Mouse (Mus musculus) G1E (cell line): ENCODE results near the gene Rngtt.

ENCODE experiments used
- CTCF ChIP-seq: IDR thresholded peaks from 2 replicates; pipeline ENCODE4 v1.5.1; 2012; ENCODE audit warnings: low read depth, low read length, inconsistent platforms, mixed read lengths
- POLR2AphosphoS5 ChIP-seq: IDR thresholded peaks from 2 replicates; pipeline ENCODE4 v1.6.1; 2012; ENCODE audit warnings: low read depth, low read length, inconsistent platforms; ENCODE audit not compliant: insufficient replicate concordance
- TAL1 ChIP-seq: conservative IDR thresholded peaks from 2 replicates; pipeline ENCODE4 v1.6.1; 2012; ENCODE audit warnings: low read depth, low read length, inconsistent platforms, mixed read lengths

DNA sequence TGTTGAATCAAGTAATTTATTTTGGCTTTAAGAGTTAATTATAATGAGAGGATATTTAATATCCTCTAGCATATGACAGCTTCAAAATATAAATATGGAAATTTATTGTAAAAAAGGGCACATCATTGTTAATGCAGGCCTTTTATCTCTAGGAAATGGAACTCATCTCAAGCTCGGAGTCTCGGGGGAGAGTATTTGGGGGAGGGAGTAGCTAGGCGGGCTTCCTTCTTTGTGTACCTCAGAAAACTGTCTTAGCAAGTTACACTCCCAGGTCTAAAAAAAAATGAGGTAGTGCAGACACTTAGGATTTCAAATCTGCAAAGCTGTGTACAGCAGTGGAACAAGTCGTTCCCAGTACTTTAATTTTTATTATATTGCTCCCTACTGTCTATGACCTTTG, 104.7 kb downstream of the Rngtt start:
- TF ChIP-seq CTCF (no peak), TAL1 (no peak), POLR2AphosphoS5 (no peak)
